Mouse (Mus musculus) cerebellum, adult 9-10 months (tissue): Measurements from ENCODE around the gene Tmem107.

Source experiments
- DNase-seq: peaks from one replicate; pipeline ENCODE4 v3.0.0; 2022

The Tmem107 gene

GRCm38 (mm10) chr11:69108223-69108622, 37.6 kb downstream of the Tmem107 start:
- DNase-seq = no peak

DNA sequence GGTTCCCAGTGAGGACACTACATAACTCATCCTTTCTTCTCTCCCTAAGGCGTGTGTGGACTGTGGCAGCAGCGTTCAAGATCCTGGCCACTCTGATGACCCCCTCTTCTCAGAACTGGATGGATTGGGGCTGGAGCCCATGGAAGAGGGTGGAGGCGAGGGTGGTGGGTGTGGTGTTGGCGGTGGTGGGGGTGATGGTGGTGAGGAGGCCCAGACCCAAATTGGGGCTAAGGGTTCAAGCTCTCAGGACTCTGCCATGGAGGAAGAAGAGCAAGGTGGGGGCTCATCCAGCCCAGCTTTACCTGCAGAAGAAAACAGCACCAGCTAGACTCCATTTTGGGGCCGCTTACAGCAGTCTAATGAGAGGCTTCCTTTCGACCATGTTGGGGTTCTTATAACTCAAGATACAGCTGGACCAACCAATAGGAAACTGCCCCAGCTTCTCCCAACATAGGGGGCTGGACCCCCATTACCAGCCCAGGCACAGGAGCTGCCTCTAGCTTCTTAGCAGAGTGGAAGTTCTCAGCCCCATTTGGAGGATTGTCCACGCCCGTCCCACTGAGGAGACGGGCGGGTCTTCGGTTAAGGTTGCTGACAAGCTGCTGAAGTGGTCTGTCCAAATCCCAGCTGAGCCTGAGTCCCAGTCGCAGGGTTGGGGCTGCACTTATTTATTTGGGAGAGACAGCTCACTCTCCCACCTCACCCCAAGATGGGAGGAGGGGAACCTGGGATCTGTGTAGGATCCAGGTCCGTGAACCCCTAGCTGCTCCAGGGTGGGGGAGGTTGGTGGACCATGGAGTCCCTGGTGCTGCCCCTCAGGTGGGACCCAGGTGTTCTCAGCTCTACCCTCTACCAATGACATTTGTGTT, 38.7 kb downstream of the Tmem107 start:
- peak; percentile 55 for DNase-seq

DNA sequence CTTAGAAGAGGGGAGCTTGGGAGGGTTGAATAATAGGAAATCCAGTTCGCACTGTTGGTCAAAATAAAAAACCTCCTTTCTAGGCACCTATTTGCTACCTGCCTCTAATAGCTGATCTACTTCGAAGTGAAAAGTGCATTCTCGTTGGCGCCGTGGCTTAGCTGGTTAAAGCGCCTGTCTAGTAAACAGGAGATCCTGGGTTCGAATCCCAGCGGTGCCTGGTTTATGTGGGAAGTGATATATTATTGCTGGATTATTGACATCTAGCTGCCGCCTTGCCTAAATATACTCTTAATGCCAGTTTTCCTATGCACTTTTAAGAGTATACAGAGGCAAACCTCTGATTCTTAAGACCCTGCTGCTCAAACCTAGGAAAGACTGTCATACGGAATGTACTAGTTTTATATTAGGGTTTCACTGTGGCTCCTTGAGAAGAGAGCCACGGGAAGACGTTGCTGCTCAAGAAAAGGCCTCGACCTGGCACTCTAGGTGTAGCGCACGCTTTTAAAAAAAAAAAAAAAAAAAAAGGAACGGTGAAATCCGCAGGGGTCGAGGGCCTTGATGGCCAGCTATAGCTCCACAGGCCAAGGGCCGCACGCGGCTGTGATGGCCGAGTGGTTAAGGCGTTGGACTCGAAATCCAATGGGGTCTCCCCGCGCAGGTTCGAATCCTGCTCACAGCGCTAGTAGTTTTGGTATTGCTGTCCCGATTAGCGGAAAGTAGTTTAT, 39.9 kb downstream of the Tmem107 start:
- DNase-seq = peak; percentile 92

DNA sequence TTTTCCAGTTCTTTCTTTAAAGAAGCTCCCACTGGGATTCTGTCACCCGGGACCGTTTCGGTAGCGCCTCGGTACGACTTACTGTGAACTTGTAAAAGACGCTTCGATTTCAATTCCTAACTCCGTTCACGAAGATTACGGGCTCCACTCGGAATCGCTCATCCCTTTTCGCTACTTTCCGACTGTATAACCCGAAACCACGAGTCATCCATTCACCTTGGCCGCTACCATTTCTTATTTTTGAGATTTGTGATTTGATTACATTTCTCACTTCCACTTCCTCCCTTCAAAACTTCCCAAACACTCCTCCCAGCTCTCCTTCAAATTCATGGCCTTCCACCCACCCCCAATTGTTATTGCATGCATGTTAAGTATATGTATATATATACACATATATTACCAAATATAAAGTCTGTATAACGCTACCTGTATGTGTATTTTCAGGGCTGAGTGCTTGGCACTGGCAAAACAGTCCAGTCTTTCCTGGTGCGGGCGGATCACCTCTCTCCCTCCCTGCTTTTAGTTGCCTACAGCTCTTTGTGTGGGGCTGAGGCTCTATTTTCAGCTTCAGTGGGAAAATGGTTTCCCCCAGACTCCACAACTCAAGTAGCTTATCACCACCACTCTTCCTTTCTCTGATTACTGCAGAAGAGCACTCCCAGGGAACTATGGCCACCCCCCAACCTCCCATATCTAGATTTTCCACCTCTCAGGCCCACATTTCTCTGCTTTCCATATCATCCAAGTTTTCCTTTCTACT, 40.6 kb downstream of the Tmem107 start:
- DNase-seq = no peak

DNA sequence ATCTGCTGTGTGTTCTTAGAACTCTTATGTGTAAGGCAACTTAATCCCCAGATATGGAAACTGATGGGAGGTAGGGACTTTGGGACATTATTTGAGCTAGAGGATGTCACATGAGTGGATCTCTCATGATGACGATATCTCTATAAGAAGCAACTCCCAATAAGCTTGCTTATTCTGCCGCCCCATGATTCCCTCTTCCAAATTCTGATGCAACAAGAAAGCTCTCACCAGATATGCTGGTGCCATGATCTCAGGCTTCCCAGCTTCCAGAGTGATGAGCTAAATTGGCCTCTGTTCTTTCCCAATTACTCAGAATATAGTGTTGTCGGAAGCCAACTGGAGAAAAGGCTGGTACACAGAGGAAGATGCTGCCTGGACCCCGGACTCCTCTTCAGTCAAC, 41.3 kb downstream of the Tmem107 start:
- no peak for DNase-seq

DNA sequence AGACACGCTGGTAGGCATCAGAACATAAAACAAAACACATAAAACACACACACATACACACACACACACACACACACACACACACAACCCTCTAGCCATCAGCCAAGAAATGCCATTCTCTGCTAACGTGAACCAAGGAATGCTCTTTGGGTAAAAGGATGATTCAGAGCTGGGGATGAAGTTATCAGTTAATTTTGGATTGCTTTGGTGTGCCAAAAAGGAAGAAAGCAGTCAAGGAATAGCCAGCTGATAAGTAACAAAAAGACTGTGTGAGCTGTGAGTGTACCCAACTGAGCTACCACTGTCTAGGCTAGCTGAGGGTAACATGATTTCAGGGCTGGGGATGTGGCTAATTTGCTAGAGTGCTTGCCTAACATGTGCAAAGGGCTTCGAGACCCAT, 43.4 kb downstream of the Tmem107 start:
- DNase-seq = no peak

DNA sequence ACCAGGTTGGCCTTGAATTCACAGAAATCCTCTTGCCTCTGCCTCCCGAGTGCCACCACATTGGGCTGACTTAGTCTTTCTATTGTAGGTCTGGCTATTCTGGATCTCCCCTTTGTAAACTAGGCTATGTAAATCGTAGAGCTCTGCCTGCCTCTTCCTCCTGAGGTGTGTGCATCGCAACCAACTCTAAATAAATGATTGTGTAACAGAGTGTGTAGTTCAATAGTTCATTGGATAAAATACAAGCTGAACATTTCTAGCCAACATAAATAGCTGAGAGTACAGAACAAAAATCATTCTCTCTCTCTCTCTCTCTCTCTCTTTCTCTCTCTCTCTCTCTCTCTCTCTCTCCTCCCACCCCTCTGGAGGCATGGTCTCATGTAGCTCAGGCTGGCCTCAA, 44.0 kb downstream of the Tmem107 start:
- no peak for DNase-seq

- DNase-seq = no peak
Observed at GRCm38 (mm10) chr11:69116843-69117242, 46.2 kb downstream of the Tmem107 start.

GRCm38 (mm10) chr11:69117737-69118695, 47.4 kb downstream of the Tmem107 start:
- peak; percentile 71 for DNase-seq

GRCm38 (mm10) chr11:69118765-69119164, 48.2 kb downstream of the Tmem107 start:
- DNase-seq = peak; percentile 95

DNA sequence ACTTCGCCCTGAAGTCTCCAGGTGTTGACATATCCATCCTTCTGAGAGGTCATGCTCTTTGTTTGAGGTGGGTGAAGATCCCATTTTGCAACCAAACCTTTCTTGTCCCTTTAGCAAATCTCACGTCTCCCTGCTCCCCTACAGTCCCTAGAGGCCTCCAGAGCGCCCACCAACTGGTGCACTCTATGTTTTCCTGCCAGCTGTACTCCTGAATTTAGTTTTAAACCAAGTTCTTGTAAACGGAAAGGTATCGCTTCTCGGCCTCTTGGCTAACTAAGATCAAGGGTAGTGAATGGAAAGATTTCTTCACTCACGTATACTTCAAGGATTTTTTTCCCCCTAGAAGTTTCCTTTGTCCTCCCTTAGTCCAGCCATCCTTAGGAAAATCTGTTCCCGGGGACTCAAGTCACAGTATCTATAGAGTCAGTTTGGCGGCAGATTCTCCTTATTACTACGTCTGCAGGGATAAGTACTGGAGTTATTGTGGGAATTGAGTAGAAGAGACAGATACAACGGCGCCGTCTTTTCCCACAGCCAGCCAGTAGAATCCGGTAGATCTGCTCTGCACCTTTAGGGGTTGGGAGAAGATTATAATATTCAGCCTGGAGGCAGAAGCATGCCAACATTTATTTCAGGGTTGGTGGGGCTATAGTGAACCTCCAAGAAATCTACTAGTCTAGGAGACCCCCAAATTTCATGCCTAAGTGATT, 49.0 kb downstream of the Tmem107 start:
- DNase-seq = peak; percentile 57

GRCm38 (mm10) chr11:69120221-69121000, 49.8 kb downstream of the Tmem107 start, which contains the start of gene Hes7:
Hes7 (plus strand) TSS chr11:69120404.
- DNase-seq = peak; percentile 65

DNA sequence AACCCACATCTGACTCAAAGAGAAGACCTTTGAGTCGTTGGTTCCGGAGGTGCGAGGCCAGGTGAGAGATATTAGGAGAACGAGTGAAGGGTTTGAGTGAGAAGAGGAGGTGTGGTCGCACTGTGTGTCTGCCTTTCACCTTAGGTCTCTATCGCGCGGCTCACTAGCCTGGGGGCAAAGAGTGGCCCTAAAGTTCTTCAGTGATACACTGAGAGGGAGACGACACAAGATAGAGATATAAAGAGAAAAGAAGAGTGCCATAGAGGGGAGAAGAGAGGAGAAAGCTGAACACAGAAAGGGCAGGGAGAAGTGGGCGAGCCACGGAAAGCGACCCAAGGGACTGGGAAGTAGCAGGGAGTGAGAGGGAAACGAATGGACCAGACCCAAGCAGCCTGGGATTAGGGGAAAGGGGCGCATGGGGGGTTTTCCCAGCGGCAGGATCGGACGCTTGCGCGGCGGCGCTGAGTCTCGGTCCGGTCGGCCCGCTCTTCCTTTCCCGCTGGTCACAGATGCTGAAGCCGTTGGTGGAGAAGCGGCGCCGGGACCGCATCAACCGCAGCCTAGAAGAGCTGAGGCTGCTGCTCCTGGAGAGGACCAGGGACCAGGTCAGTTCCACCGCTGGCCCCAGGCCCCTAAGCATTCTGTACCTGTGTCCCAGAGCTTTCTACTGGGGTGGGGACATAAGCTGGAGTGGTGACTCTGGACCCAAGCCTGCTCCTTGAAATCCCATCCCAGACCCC, 50.6 kb downstream of the Tmem107 start:
- peak; percentile 39 for DNase-seq

DNA sequence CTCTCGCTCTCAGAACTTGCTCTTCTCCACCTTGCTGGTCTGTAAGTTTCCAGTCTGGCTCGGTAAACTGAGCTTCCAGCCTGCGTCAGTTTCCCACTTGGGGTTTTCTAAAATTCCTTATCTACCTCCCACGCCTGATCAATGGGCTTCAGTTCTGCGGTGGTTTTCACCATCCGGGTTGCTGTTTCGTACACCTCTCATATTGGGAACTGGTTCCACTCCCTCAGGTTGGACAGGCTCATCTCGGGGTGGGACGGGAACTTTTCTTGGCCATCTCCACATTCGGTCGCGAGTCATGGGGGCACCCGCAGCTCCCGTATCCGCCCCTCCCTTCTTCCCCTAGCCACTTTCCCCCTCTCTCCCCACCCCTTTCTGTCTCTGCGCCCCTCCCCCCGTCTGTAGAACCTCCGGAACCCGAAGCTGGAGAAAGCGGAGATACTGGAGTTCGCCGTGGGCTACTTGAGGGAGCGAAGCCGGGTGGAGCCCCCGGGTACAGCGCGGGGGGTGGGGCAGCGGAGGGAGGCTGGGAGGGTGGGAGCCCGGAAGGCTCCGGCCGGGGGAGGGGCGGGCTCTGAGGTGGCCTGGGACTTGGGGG, 51.2 kb downstream of the Tmem107 start:
- DNase-seq = peak; percentile 62

DNA sequence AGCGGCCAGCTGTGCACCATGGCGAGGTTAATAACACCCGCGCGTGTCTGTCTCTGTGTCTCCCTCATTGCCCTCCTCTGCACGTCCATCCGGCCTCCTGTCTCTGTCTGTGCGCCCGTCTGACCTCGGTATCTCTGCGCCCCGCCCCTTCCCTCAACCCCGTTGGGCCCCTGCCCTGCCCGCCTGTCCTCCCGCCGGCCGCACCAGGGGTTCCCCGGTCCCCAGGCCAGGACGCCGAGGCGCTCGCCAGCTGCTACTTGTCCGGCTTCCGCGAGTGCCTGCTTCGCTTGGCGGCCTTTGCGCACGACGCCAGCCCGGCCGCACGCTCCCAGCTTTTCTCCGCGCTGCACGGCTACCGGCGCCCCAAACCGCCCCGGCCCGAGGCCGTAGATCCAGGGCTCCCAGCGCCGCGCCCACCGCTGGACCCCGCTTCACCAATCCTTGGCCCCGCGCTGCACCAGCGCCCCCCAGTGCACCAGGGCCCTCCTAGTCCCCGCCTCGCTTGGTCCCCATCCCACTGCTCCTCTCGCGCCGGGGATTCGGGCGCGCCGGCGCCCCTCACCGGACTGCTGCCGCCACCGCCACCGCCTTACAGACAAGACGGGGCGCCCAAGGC, 51.8 kb downstream of the Tmem107 start, which contains the start of gene 9130213A22Rik:
Gene 9130213A22Rik (minus strand): TSS at position 254 of the 616 bp plus-strand sequence.
- DNase-seq = peak; percentile 85
